Mouse (Mus musculus): ENCODE measurements around the gene Dmrt1. TPM values are rescaled to one million over a fixed set of nuclear protein-coding genes. Genes with fewer than 3 reads are reported as not detected.
"Not testable (repeated sequence)": the region's sequence is repeated elsewhere in the genome, so short reads cannot be mapped to it uniquely, and the experiment has no call there.

The Dmrt1 gene
- total RNA-seq (2022) = not detected

GRCm38 (mm10) chr19:25505360-25506196 is at the start of gene Dmrt1:
Dmrt1 (plus strand) TSS chr19:25505618.
- no peak for DNase-seq (ENCODE audit: low spot score)

GRCm38 (mm10) chr19:25460760-25461159 is 44.7 kb upstream of the Dmrt1 start:
- no peak for DNase-seq (ENCODE audit: low spot score)

- no peak for DNase-seq (ENCODE audit: low spot score)
Measured at GRCm38 (mm10) chr19:25461553-25462320, 43.7 kb upstream of the Dmrt1 start.

- not testable (repeated sequence) for DNase-seq (ENCODE audit: low spot score)
Measured at GRCm38 (mm10) chr19:25475806-25476205, 29.6 kb upstream of the Dmrt1 start.

- DNase-seq (ENCODE audit: low spot score) = no peak
Measured at GRCm38 (mm10) chr19:25479152-25479669, 26.2 kb upstream of the Dmrt1 start.

- no peak for DNase-seq (ENCODE audit: low spot score)
Measured at GRCm38 (mm10) chr19:25480820-25481219, 24.6 kb upstream of the Dmrt1 start.

- no peak for DNase-seq (ENCODE audit: low spot score)
Measured at GRCm38 (mm10) chr19:25486561-25486960, 18.9 kb upstream of the Dmrt1 start.

GRCm38 (mm10) chr19:25487350-25487749 is 18.1 kb upstream of the Dmrt1 start:
- DNase-seq (ENCODE audit: low spot score) = no peak

GRCm38 (mm10) chr19:25488546-25488945 is 16.9 kb upstream of the Dmrt1 start:
- DNase-seq (ENCODE audit: low spot score) = no peak

- DNase-seq (ENCODE audit: low spot score) = no peak
Measured at GRCm38 (mm10) chr19:25489546-25489945, 15.9 kb upstream of the Dmrt1 start.

GRCm38 (mm10) chr19:25497434-25497833 is 8.0 kb upstream of the Dmrt1 start:
- no peak for DNase-seq (ENCODE audit: low spot score)

- no peak for DNase-seq (ENCODE audit: low spot score)
Measured at GRCm38 (mm10) chr19:25504878-25505277, 540 bp upstream of the Dmrt1 start.

GRCm38 (mm10) chr19:25506616-25507015 is 1.2 kb downstream of the Dmrt1 start:
- DNase-seq (ENCODE audit: low spot score) = no peak

- no peak for DNase-seq (ENCODE audit: low spot score)
Measured at GRCm38 (mm10) chr19:25514986-25515530, 9.6 kb downstream of the Dmrt1 start.

- DNase-seq (ENCODE audit: low spot score) = no peak
Measured at GRCm38 (mm10) chr19:25524156-25524555, 18.7 kb downstream of the Dmrt1 start.

- no peak for DNase-seq (ENCODE audit: low spot score)
Measured at GRCm38 (mm10) chr19:25525726-25526125, 20.3 kb downstream of the Dmrt1 start.

- no peak for DNase-seq (ENCODE audit: low spot score)
Measured at GRCm38 (mm10) chr19:25529673-25530072, 24.3 kb downstream of the Dmrt1 start.

GRCm38 (mm10) chr19:25545714-25546340 is 40.4 kb downstream of the Dmrt1 start:
- DNase-seq (ENCODE audit: low spot score) = peak; percentile 17

GRCm38 (mm10) chr19:25547086-25547643 is 41.7 kb downstream of the Dmrt1 start:
- no peak for DNase-seq (ENCODE audit: low spot score)

GRCm38 (mm10) chr19:25550346-25550745 is 44.9 kb downstream of the Dmrt1 start:
- DNase-seq (ENCODE audit: low spot score) = no peak

GRCm38 (mm10) chr19:25551053-25551452 is 45.6 kb downstream of the Dmrt1 start:
- no peak for DNase-seq (ENCODE audit: low spot score)

All from heart, adult 8-10 months (tissue).